Mouse (Mus musculus): ENCODE measurements around the gene Abca13. TPM values are rescaled to one million over a fixed set of nuclear protein-coding genes. Genes with fewer than 3 reads are reported as not detected.
"Not testable (repeated sequence)": the region's sequence is repeated elsewhere in the genome, so short reads cannot be mapped to it uniquely, and the experiment has no call there.

Gene Abca13
- polyA plus RNA-seq, 1 experiment: 0.02 TPM

- DNase-seq (ENCODE audit: extremely low spot score in 1 of 2, low spot score in 1 of 2): no peak
Measured at GRCm38 (mm10) chr11:9285204-9285603, 93.5 kb downstream of the Abca13 start.

DNA sequence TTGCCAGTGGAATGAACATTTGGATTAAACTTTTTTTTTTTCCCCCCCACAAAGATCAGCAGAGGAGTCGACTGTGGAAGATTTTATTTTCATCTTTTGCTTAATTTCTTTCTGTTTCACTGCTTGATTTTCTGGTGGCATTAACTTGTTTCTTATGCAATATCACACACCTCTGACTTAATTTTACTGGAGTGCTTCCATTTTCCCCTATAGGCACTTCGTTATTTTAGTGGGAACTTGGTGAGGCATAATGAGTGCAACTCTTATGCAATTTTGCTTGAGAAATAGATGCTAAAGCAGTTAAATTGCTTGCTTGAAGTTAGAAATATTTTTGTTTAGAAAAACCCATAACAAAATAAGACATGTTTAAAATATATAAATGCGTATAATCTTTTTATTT lies 94.0 kb downstream of the Abca13 start:
- no peak for DNase-seq (ENCODE audit: extremely low spot score in 1 of 2, low spot score in 1 of 2)

- peak in 1 of 2 experiments; percentile 3 for DNase-seq (ENCODE audit: extremely low spot score in 1 of 2, low spot score in 1 of 2)
Measured at GRCm38 (mm10) chr11:9291168-9291567, 99.4 kb downstream of the Abca13 start.

DNA sequence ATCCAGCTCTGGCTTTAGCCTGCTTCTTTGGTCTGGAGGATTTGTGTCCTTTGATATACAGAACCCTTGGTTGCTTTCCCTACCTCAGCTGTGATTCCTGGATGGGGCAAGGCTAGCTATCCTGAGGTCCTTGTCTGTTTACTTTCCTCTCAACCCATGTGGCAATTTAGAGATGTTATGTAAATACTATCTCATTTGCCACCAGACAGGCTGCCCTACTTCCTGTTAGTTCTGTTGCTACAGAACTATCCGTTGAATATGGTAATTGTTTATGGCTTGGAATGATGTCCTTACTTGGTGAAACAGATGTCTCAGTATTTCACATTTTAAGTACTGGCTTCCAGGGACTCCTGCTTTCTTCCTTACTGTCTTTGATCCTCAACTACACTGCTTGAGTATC lies 107.9 kb downstream of the Abca13 start:
- DNase-seq (ENCODE audit: extremely low spot score in 1 of 2, low spot score in 1 of 2): no peak

DNA sequence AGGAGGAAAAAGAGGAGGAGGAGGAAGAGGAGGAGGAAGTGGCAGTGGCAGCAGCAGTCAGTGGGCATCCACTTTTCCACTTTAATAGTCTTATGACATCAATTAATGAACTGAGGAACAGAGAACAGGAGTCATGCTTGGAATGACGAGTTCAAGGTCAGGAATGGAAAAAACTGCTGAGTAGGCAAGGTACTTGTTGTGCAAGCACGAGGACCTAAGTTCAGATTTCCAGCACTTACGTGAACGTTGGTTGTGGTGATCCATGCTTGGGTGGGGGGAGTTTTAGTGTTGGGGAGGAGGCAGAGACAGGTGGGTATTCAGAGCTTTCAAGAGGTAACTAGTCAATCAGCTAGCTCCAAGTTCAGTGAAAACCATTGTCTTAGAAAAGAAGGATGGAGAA lies 113.7 kb downstream of the Abca13 start:
- DNase-seq (ENCODE audit: extremely low spot score in 1 of 2, low spot score in 1 of 2): no peak

DNA sequence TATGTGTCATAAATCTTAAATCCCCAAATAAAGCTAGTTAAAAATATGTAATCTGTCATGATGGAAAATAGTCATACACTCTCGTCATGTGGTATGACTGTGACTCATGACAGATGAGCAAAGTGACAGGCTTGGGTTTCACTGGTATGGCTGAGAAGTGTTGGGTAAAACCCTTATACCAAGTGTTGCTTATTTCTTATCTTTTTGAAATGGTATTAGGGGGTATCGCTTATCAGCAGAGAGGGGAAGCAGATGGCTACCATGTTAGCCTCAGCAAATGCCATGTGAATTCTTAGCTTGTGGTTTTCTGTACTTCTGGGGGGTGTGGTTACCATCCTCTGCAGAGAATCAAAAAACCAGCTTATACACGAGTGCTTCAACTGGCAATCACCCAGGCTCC lies 124.8 kb downstream of the Abca13 start:
- no peak for DNase-seq (ENCODE audit: extremely low spot score in 1 of 2, low spot score in 1 of 2)

DNA sequence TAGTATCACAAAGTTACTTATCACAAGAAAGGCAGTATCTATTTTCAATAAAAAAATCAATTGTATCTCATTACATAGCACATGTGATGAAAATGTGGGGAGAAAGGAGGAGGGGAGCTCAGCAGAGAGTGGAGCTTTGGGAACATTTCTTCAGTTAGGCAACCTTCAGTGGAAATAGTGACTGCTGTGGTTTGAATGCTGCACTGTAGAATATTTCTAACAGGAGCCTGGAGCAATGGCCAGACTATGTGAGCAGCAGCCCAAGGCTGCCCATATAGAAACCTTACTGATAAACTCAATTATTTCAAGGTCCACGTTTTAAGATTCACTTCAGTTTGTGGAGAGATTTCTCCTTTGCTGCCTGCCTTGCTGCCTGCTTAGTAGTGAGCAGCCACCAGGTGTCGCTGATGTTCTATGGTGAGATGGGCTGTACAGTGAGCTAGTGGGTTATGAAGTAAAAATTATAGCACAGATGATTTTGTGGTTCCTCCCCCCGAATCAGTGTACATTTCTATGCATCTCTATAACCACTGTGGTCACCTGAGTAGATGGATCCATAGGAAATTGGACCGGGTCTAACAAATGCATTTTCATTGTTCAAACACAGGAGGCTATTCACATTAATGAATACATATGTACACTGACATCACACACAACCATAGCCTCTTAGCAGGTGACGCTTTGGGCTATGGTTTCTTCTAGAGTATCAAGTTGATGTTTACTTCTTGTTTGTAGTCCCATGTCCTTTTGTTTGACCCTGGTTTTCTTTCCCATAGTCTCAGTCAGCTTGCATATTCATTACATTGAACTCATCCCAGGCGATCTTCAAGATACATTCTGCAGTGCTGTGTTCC lies 125.6 kb downstream of the Abca13 start:
- DNase-seq (ENCODE audit: extremely low spot score in 1 of 2, low spot score in 1 of 2): peak; percentile 9 to 90

DNA sequence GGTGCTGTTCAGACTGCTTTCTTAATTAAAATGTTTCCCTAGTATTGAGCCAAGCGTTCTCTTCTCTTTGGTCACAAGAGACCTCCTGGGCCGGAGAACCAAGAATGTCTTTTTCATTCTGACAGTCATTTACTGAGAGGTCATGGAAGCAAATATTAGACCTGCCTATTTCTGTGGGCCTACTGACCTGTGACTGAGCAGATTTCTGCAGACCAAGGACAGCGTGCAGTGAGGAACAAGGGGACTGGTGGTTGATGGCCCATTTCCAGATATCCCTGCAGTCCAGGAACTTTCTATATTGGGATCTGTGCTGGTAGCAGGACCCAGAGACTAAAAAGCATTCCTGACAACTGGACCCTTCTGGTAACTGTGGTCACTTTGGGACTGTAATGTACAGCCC lies 146.4 kb downstream of the Abca13 start:
- DNase-seq (ENCODE audit: extremely low spot score in 1 of 2, low spot score in 1 of 2): no peak

DNA sequence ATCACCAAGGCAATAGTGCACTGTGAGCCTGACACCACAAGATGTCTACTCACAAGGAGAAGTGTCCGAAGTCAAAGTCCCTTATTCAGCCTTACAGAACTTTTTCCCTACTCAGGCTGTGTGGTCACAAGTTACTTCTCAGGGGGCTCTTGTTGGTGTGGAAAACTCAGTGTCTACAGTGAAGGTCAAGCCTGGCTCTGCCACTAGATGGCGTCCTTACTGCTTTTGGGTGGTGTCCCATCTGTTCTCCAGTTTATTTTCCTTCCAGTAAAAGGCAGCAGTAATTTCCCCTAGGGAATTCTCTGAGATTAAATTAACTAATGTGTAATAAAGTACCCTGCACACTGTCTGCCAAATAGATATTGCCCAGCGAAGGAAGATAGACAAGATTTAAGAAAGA lies 156.0 kb downstream of the Abca13 start:
- DNase-seq (ENCODE audit: extremely low spot score in 1 of 2, low spot score in 1 of 2): peak in 1 of 2 experiments; percentile 39

GRCm38 (mm10) chr11:9373160-9373559 lies 181.4 kb downstream of the Abca13 start:
- no peak for DNase-seq (ENCODE audit: extremely low spot score in 1 of 2, low spot score in 1 of 2)

DNA sequence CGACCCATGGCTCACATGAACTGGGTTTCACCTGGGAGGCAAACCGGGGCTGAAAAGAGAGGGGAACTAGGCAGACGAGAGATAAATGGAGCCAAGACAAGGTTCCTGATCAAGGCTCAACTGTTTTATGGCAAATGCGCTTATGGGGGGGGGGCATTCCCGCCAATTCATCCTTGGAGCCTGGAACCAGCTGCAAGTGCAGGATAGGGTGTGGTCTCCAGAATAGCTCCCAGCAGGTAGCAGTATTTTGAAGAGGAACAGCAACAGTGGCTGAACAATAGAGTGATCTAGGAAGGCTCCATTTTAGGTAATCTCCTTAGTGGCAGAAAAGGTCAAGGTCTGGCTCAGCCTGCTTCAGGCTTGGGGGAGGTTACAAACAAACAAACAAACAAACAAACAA lies 182.7 kb downstream of the Abca13 start:
- DNase-seq (ENCODE audit: extremely low spot score in 1 of 2, low spot score in 1 of 2): not testable (repeated sequence)

GRCm38 (mm10) chr11:9388520-9388919 lies 196.8 kb downstream of the Abca13 start:
- DNase-seq (ENCODE audit: extremely low spot score in 1 of 2, low spot score in 1 of 2): no peak

GRCm38 (mm10) chr11:9416946-9417345 lies 225.2 kb downstream of the Abca13 start:
- DNase-seq (ENCODE audit: extremely low spot score in 1 of 2, low spot score in 1 of 2): no peak

GRCm38 (mm10) chr11:9420205-9420604 lies 228.5 kb downstream of the Abca13 start:
- no peak for DNase-seq (ENCODE audit: extremely low spot score in 1 of 2, low spot score in 1 of 2)

DNA sequence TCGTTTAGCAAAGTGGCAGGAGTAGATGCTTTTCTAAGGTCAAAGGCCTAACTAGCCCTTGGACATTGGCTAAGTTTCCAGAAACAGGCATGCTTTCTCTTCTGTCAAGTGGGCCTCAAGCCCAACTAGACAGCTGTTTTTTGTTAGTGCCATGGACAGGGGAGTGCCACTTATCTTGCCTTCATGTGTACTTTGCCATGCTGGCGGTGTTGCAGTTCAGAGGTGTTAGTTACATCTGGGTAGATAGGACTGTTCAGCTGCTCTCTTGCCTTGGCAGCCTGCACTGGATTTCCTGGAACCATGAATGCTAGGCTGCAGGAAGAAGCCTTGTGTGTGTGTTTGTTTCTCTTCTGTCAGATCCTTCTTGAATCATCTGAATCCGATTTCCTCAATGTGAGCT lies 235.7 kb downstream of the Abca13 start:
- DNase-seq (ENCODE audit: extremely low spot score in 1 of 2, low spot score in 1 of 2): no peak

DNA sequence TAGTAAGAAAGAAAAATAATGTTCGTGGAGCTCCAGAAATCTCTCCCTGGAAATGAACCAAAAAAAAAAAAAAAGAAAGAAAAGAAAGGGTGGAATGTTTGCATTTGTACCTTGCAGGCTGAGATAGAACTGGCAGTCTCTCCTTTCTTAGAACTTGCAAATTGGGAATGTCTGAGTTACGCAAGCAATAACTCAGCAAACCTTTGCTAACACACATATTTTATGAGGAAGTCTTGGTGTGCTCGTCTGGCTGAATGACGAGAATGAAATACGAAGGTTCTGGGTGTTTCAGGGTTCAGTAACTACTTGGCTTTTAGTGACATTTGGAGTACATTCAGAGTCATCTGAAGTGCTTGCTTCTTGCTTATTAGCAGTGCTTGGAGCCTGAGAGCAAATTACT lies 241.1 kb downstream of the Abca13 start:
- no peak for DNase-seq (ENCODE audit: extremely low spot score in 1 of 2, low spot score in 1 of 2)

- DNase-seq (ENCODE audit: extremely low spot score in 1 of 2, low spot score in 1 of 2): no peak
Measured at GRCm38 (mm10) chr11:9436617-9437016, 244.9 kb downstream of the Abca13 start.

DNA sequence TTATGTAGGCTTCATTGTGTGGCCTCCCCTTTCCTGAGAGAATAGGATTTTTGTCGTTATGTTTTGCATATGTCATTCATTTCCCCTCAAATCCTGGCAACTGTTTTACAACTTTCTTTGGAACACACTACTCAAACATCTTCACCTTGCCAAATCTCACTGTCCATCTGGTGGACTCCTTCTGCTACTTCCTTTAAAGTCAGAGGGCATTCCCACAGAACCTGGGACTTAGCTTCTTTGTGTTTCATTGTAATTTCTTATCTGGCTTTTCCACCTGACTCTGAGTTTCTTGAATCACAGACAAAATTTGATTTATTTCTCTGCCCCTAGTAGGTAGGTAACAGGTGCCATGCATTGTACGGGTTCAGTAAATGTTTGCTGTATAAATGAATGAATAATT lies 248.0 kb downstream of the Abca13 start:
- DNase-seq (ENCODE audit: extremely low spot score in 1 of 2, low spot score in 1 of 2): no peak

DNA sequence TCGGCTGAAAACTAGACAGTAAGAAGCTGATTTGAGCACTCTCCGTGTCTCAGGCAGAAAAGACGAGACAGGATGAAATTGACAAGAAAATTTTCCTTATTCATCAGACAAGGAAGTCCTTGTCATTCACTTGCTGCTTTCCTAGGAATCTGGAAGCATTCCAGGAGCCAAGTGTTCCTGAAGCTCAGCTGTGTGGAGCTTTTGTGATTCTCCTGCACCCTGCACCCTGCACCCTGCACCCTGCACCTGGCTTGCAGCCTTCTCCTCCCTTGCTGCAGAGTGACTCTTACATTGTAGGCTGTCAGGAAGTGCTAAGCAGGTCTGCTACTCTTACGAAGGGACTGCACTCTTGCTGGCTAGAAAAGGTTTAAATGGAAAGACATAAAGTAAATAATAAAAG lies 249.4 kb downstream of the Abca13 start:
- DNase-seq (ENCODE audit: extremely low spot score in 1 of 2, low spot score in 1 of 2): no peak

DNA sequence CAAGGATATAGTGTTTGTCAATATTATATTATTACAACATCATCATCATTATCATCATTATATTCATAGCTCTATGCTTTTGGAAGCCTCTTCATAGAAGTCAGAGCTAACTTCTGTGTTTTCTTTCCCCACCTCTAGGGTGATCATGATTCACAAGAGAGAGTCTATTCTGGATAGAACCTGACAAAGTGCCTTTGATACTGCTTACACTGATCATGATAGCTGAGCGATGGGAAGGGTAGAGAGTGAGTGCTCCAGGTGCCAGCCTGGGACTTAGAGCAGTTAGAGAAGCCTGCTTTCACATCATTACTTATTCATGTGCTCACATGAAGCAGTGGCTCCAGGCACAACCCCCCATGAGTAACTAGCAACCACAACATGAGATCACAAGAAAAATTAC lies 280.7 kb downstream of the Abca13 start:
- DNase-seq (ENCODE audit: extremely low spot score in 1 of 2, low spot score in 1 of 2): no peak

GRCm38 (mm10) chr11:9481511-9481910 lies 289.8 kb downstream of the Abca13 start:
- peak in 1 of 2 experiments; percentile 66 for DNase-seq (ENCODE audit: extremely low spot score in 1 of 2, low spot score in 1 of 2)

DNA sequence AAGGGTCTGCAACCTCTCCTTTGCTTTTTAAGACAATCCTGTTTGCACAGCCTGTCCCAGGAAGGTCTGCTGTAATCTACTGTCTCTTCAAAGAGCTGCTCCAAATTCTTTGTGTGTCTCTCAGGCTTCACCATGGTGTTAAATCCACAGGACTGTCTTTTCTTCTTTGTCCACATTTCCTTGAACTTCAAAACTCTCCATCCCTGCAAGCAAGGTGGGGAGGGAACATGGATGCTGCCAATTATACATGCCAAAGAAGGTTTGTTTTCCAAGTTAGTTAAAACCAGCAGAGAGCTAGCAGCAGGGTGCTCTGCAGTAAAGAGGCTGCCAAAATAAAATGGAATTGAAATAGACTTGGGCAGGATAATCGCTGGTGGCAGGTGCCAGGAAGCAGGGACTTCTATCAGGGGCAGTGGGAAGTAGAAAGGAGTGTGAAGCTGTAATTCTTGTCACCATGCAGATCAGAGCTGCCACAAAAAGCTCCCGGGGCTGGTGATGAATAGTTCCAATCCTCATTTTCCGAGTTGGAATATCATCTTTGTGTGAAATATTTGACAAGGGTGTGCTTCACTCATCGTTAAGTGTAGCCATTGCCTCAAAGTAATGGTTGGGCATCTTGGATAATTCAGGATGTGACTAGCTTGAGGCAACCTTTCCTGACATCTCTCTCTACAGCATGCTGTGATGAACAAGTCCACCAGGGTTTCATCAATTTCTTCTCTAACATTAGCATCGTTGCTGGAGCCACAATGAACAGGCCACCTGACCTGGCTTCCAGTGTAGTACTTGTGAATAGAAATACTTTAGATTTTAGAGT lies 308.8 kb downstream of the Abca13 start:
- DNase-seq (ENCODE audit: extremely low spot score in 1 of 2, low spot score in 1 of 2): peak in 1 of 2 experiments; percentile 16
